Mouse (Mus musculus) midbrain, embryonic 11.5 days (tissue): ENCODE measurements around the gene Dmrt1. TPM values are rescaled to one million over a fixed set of nuclear protein-coding genes. Genes with fewer than 3 reads are reported as not detected.
A peak's percentile ranks its signal among the peaks of the same experiment; 100 is the strongest.

Experiments
- ATAC-seq: fragments of 200-750 bp; cut with Nextera tagmentation; 2 replicates; pipeline ENCODE4 v1.8.0; 2017; ENCODE audit warnings: moderate TSS enrichment, moderate library complexity; ENCODE audit not compliant: low FRiP score
- DNase-seq: peaks from one replicate; pipeline ENCODE4 v3.0.0; 2015; ENCODE audit warnings: low spot score; ENCODE audit errors: missing footprints
- H3K27ac ChIP-seq: fragments of 300-500 bp; sonication (generic); 2 replicates; pipeline ENCODE4 v1.5.1; 2014; ENCODE audit warnings: low read depth, low read length
- H3K27me3 ChIP-seq: fragments of 300-500 bp; sonication (generic); 2 replicates; pipeline ENCODE4 v1.6.1; 2014; ENCODE audit warnings: mild to moderate bottlenecking, low read length, moderate library complexity, mixed read lengths; ENCODE audit not compliant: control insufficient read depth, insufficient read depth
- H3K36me3 ChIP-seq: fragments of 300-500 bp; sonication (generic); 2 replicates; pipeline ENCODE4 v1.6.1; 2014; ENCODE audit warnings: mild to moderate bottlenecking, low read length, moderate library complexity, mixed read lengths; ENCODE audit not compliant: control insufficient read depth, insufficient read depth
- H3K4me1 ChIP-seq: fragments of 300-500 bp; sonication (generic); 2 replicates; pipeline ENCODE4 v1.6.1; 2014; ENCODE audit warnings: low read length; ENCODE audit not compliant: control insufficient read depth, insufficient read depth
- H3K4me2 ChIP-seq: fragments of 300-500 bp; sonication (generic); 2 replicates; pipeline ENCODE4 v1.6.1; 2014; ENCODE audit warnings: mild to moderate bottlenecking, moderate library complexity
- H3K4me3 ChIP-seq: fragments of 300-500 bp; sonication (generic); 2 replicates; pipeline ENCODE4 v1.5.1; 2014; ENCODE audit warnings: low read depth, low read length
- H3K9ac ChIP-seq: fragments of 300-500 bp; sonication (generic); 2 replicates; pipeline ENCODE4 v1.6.1; 2014; ENCODE audit warnings: low read length
- H3K9me3 ChIP-seq: fragments of 300-500 bp; sonication (generic); 2 replicates; pipeline ENCODE4 v1.6.1; 2016; ENCODE audit warnings: low read length; ENCODE audit not compliant: control insufficient read depth
- WGBS: fragments of 180-500 bp; shearing (Covaris S2); extraction: QIAGEN DNeasy Blood & Tissue Kit; methylation state at CpG from one replicate; pipeline ENCODE4 v1.1.7; 2014; 5-methylcytosine and 5-hydroxymethylcytosine counted together
- polyA plus RNA-seq: library from polyadenylated mRNA; unstranded; fragments of >200 nt; fragmentation: Nextera tagmentation; extraction: Ambion mirVana; gene quantifications from 2 replicates; pipeline ENCODE4 v1.2.1, GENCODE M21; 2014

The Dmrt1 gene
- polyA plus RNA-seq, 1 experiment from 2014 or later, result not detected

DNA sequence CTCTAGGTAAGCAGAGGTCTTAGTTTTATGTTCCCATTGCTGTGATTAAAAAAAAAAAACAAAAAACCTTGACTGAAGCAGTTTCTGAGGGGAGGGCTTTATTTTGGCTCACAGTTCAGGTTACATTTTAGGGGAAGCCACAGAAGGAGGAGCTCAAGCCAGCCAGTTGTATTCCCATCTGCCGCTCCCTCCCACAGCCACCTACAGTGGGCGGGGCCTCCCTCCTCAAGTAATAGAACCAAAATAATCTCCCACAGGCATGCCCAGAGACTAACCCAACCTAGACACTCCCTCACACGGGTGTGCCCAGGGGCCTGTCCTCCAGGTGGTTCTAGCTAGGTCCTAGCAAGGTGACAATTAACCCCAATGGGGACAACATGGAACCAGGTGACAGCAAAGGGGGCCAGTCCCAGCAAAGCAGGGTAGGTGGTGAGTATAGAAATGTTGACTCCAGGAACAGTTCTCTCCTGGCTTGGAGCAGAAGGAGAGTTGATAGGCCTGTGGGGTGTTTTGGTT, 92.4 kb downstream of the Dmrt1 start:
- H3K9ac ChIP-seq, result no peak overlapping the region
- H3K4me3 ChIP-seq, result no peak overlapping the region
- DNase-seq (peak; percentile 82), ATAC-seq (no peak)
- 62% methylated on average over 3 of the region's 3 CpGs for WGBS
- H3K27ac ChIP-seq, result no peak overlapping the region
- peaks cover 43% of the 10 kb centered on the region for H3K27me3 ChIP-seq
- H3K9me3 ChIP-seq, result no peaks in the 10 kb centered on the region
- no peaks in the 10 kb centered on the region for H3K36me3 ChIP-seq
- 0 out of 2 replicates have a peak, but pooled peaks cover 2% of the 10 kb centered on the region for H3K4me1 ChIP-seq
- no peak overlapping the region for H3K4me2 ChIP-seq

DNA sequence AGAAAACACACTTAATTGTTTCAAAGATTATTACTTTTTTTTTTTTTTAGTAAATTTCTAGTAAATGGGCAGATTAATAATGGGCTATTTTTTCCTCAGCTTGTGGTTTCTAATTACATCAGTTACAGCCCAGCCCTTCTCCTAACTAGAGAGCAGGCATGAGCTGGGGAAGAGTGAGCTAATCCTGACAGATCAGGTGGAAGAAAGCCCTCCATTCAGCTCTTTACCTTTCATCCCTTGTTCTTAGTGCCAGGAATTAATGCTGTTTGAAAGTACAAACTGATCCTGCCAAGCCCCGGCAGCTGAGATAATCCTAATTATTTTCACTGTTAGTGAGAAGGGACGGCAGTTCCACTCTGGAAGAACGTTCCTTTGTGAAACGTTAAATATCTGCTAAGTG, 93.2 kb downstream of the Dmrt1 start:
- DNase-seq (peak; percentile 84), ATAC-seq (no peak)
- 3% methylated on average over 4 of the region's 4 CpGs for WGBS
- no peak overlapping the region for H3K4me3 ChIP-seq
- 0 out of 2 replicates have a peak, but pooled peaks cover 2% of the 10 kb centered on the region for H3K4me1 ChIP-seq
- H3K9me3 ChIP-seq, result no peaks in the 10 kb centered on the region
- peaks cover 50% of the 10 kb centered on the region for H3K27me3 ChIP-seq
- H3K4me2 ChIP-seq, result no peak overlapping the region
- no peak overlapping the region for H3K27ac ChIP-seq
- no peak overlapping the region for H3K9ac ChIP-seq
- no peaks in the 10 kb centered on the region for H3K36me3 ChIP-seq

DNA sequence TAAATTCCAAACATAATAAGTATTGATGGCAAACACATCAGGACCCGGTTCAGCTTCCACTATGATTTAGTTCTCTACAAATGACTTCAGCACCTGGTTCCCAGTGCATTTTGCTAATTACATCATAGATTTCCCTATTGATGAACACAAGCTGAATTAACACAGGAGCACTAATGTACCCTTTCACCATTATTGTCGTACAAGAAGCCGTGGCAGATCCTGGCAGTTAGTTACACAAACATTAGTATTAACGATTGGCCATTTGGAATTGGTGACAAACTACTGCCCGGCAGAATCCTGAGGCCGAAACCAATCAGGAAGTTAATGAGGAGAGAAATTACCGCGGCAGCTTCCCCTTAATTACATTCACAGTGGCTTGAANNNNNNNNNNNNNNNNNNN, 96.5 kb downstream of the Dmrt1 start:
- Histone ChIP-seq H3K27me3 (peaks cover 79% of the 10 kb centered on the region), H3K9me3 (no peaks in the 10 kb centered on the region), H3K4me2 (no peak overlapping the region), H3K36me3 (no peaks in the 10 kb centered on the region), H3K27ac (no peak overlapping the region), H3K9ac (no peak overlapping the region), H3K4me1 (peaks cover 10% of the 10 kb centered on the region), H3K4me3 (no peak overlapping the region)
- ATAC-seq (no peak), DNase-seq (peak; percentile 93)
- 19% methylated on average over 8 of the region's 8 CpGs for WGBS

DNA sequence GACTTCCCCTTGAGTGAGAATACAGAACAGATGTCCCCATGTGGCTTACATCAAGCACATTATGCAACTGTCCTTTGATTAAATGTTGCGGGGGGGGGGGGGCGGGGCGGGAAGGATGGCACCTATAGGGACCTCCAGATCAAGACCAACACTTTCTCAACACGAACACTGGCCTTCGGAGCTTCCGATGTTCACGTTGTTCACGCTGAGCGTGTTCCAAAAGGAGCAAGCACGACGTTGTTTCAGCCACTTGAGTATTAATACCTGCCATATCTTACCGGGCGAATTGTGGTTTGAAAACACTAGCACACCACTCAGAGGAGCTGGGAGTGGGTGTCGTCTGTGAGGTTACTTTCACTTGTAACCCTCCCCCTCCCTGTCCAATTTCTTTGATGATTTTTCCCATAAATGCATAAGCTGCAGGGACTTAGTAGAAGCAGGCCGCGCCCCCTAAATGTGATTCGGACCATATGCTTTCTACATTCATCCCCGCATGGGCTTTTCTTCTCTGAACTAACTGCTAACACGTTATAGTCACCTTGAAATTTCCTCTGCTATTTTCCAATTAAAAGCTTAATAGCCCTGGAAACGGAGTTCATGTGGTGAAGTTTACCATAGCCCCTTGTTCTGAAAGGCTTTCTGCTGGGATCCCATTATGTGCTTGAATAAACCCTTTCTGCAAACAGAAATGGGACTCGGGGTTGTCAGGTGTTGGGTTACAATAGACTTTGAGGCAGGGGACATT, 102.2 kb downstream of the Dmrt1 start:
- no peak overlapping the region for H3K27ac ChIP-seq
- H3K9me3 ChIP-seq, result no peaks in the 10 kb centered on the region
- H3K4me1 ChIP-seq, result peaks cover 31% of the 10 kb centered on the region
- DNase-seq, result peak; percentile 95
- no peak overlapping the region for H3K9ac ChIP-seq
- ATAC-seq, result no peak
- WGBS, result under 1% methylated on average over 21 of the region's 21 CpGs
- peaks cover 95% of the 10 kb centered on the region for H3K27me3 ChIP-seq
- no peak overlapping the region for H3K4me3 ChIP-seq
- no peaks in the 10 kb centered on the region for H3K36me3 ChIP-seq
- no peak overlapping the region for H3K4me2 ChIP-seq

DNA sequence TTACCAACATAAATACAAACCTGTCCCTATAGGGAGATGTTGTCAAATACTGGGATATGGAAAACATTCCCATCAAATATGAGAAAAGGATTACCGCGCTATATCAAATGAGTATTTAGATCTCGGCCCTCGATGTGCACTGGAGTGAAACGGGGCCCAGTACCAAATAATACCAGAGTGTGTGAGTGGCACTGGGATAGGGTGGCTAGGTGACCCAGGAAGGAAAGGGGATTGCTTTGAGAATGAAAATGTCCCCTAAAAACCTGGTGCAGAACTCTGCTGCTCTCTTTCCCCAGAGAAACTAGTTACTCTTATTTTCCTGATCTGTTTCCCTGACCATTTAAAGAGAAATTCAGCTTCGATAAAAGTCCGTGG, 102.8 kb downstream of the Dmrt1 start:
- Histone ChIP-seq H3K9ac (no peak overlapping the region), H3K4me3 (no peak overlapping the region), H3K9me3 (no peaks in the 10 kb centered on the region), H3K4me2 (no peak overlapping the region; the same call in 1 of the 2 replicates), H3K36me3 (no peaks in the 10 kb centered on the region), H3K27me3 (peaks cover 95% of the 10 kb centered on the region), H3K4me1 (peaks cover 31% of the 10 kb centered on the region), H3K27ac (no peak overlapping the region)
- DNase-seq (peak; percentile 97), ATAC-seq (no peak)
- 0% methylated on average over 7 of the region's 7 CpGs for WGBS

DNA sequence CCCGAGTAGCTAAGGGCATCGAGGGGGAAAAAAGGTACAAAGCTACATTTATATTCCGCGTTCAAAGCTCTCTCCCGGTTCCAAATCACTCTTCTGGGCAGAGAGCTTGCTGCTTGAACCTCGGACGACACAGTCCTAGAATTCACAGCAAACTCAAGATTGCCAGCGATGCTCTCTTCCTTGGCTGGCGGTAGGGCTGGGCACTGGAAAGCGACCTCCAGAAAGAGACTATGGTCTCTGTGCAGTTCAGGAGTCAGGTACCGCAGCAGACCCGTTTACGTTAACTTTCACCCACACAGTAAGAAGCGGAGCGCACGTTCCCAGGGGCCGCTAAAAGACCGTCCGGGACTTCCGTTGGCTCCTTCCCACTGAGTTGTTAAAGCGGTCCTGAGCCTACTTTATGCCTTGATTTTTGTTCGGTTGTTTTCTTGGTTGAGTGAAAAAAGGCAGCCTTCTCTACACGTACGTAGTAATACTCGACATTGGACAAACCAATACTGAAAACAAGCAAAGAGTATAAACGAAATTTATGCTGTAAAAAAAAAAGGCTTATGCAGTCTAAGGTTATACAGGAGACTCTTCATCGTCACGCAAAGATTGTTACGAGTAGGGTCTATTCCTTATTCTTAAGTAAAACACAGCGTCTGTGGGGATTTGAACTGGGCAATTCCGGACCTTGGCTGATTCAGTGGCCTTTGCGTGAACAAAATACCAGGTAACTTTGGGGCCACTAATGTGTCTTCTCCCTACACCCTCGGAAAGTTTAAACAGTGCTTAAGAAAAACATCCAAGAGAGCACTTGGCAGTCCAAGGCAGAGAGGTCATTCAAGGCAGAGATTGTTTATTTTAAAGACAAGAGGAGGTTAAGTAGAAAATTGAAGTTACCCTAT, 103.8 kb downstream of the Dmrt1 start:
- H3K4me2 ChIP-seq, result no peak overlapping the region
- H3K27ac ChIP-seq, result no peak overlapping the region
- H3K27me3 ChIP-seq, result peaks cover 98% of the 10 kb centered on the region
- DNase-seq (peak; percentile 97), ATAC-seq (no peak)
- no peak overlapping the region for H3K9ac ChIP-seq
- H3K36me3 ChIP-seq, result no peaks in the 10 kb centered on the region
- no peaks in the 10 kb centered on the region for H3K9me3 ChIP-seq
- H3K4me3 ChIP-seq, result no peak overlapping the region
- under 1% methylated on average over 33 of the region's 33 CpGs for WGBS
- peaks cover 31% of the 10 kb centered on the region for H3K4me1 ChIP-seq

DNA sequence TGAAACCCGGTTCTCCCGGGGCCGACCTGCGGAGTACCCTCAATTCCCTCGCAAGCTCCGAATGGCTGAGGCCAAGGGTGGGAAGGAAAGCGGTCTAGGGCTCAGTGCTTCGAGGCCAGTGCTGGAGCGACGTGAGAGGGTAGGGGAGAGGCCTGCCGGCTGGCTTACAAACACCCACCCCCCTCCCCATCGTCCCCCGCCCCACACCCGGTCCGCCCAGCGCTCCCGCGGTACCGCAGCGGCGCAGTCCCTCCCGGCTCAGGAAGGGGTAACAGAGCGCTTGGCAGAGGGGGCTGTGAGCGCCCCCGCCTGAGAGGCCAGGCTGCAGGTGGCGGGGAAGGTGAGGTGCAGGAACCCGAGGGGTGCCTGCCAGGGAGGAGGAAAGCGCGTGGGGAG, 104.6 kb downstream of the Dmrt1 start, which contains the start of gene Dmrt3:
Dmrt3 (plus strand) TSS at position 287 of the 396 bp plus-strand sequence.
- peak within 1 kb of the TSS; percentile 64 for H3K4me2 ChIP-seq
- ATAC-seq, result peak; percentile 38; the same call in 1 of the 2 replicates
- peak within 1 kb of the TSS; percentile 48 for H3K9ac ChIP-seq
- H3K9me3 ChIP-seq, result no peaks in the 10 kb centered on the region
- DNase-seq, result peak; percentile 94
- peaks cover 31% of the 10 kb centered on the region for H3K4me1 ChIP-seq
- no peak within 1 kb of the TSS for H3K27ac ChIP-seq
- peak within 1 kb of the TSS; percentile 36 for H3K4me3 ChIP-seq
- H3K27me3 ChIP-seq, result peaks cover 98% of the 10 kb centered on the region
- H3K36me3 ChIP-seq, result no peaks in the 10 kb centered on the region
- WGBS, result 1% methylated on average over 22 of the region's 29 CpGs

DNA sequence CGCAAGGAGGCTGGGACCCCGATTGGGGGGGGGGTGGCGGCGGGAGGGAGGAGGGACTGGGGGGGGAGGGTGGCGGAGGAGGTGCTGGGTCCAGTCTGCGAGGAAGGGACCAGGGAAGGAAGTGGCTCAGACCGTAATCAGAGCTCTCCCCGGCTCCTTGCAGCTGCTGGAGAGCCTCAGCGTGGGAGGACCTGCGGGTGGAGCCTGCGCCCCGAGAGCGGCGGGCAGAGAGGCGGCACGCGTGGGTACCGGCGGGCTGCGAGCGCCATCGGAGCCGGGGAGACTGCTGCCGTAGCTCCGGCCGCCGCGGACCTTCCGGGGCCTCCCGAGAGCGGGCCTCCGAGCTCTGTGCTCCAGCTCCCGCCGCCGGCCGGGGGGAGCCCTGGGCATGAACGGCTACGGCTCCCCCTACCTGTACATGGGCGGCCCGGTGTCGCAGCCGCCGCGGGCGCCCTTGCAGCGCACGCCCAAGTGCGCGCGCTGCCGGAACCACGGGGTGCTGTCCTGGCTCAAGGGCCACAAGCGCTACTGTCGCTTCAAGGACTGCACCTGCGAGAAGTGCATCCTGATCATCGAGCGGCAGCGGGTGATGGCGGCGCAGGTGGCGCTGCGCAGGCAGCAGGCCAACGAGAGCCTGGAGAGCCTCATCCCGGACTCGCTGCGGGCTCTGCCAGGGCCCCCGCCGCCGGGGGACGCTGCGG, 105.1 kb downstream of the Dmrt1 start:
- Histone ChIP-seq H3K4me1 (peaks cover 30% of the 10 kb centered on the region), H3K4me2 (peak overlapping the region; percentile 64), H3K9me3 (no peaks in the 10 kb centered on the region), H3K27me3 (peaks cover 98% of the 10 kb centered on the region), H3K9ac (peak overlapping the region; percentile 48), H3K36me3 (no peaks in the 10 kb centered on the region), H3K4me3 (peak overlapping the region; percentile 36), H3K27ac (no peak overlapping the region)
- no peak for DNase-seq
- ATAC-seq, result peak; percentile 45; the same call in 1 of the 2 replicates
- under 1% methylated on average over 65 of the region's 71 CpGs for WGBS
